Mouse (Mus musculus) intestine, postnatal 0 days (tissue): Measurements from ENCODE around the gene Acsf2. TPM values are rescaled to one million over a fixed set of nuclear protein-coding genes. Genes with fewer than 3 reads are reported as not detected.
A peak's percentile ranks its signal among the peaks of the same experiment; 100 is the strongest.

Source experiments
- ATAC-seq: fragments of 200-750 bp; cut with Nextera tagmentation; 2 replicates; pipeline ENCODE4 v1.8.0; 2017; ENCODE audit warnings: mild to moderate bottlenecking, moderate TSS enrichment, moderate library complexity
- H3K27ac ChIP-seq: fragments of 300-500 bp; sonication (generic); 2 replicates; pipeline ENCODE4 v1.5.1; 2014; ENCODE audit warnings: mild to moderate bottlenecking, low read depth, low read length, moderate library complexity
- H3K27me3 ChIP-seq: fragments of 300-500 bp; sonication (generic); replicated peaks from 2 replicates; pipeline ENCODE4 v1.6.1; 2014; ENCODE audit warnings: low read length, mixed read lengths; ENCODE audit not compliant: control insufficient read depth, insufficient read depth
- H3K36me3 ChIP-seq: fragments of 300-500 bp; sonication (generic); 2 replicates; pipeline ENCODE4 v1.6.1; 2014; ENCODE audit warnings: mild to moderate bottlenecking, moderate library complexity; ENCODE audit not compliant: control insufficient read depth, insufficient read depth
- H3K4me1 ChIP-seq: fragments of 300-500 bp; sonication (generic); replicated peaks from 2 replicates; pipeline ENCODE4 v1.6.1; 2014; ENCODE audit warnings: antibody characterized with exemption, low read length, mixed read lengths; ENCODE audit not compliant: control insufficient read depth, insufficient read depth
- H3K4me2 ChIP-seq: fragments of 300-500 bp; sonication (generic); replicated peaks from 2 replicates; pipeline ENCODE4 v1.6.1; 2014; ENCODE audit warnings: low read depth, mild to moderate bottlenecking, moderate library complexity
- H3K4me3 ChIP-seq: fragments of 300-500 bp; sonication (generic); 2 replicates; pipeline ENCODE4 v1.5.1; 2014; ENCODE audit warnings: low read depth, low read length
- H3K9ac ChIP-seq: fragments of 300-500 bp; sonication (generic); 2 replicates; pipeline ENCODE4 v1.6.1; 2014; ENCODE audit warnings: mild to moderate bottlenecking, low read depth, low read length
- H3K9me3 ChIP-seq: fragments of 300-500 bp; sonication (generic); 2 replicates; pipeline ENCODE4 v1.6.1; 2016; ENCODE audit warnings: mixed run types; ENCODE audit not compliant: control insufficient read depth
- CTCF ChIP-seq: sonication (generic); IDR thresholded peaks from 2 replicates; pipeline ENCODE4 v1.5.1; 2016; ENCODE audit warnings: low read depth, mild to moderate bottlenecking, control low read depth, antibody characterized with exemption, moderate library complexity
- WGBS: fragments of 180-500 bp; shearing (Covaris S2); extraction: QIAGEN DNeasy Blood & Tissue Kit; methylation state at CpG from one replicate; pipeline ENCODE4 v1.1.7; 2014; 5-methylcytosine and 5-hydroxymethylcytosine counted together
- polyA plus RNA-seq: library from polyadenylated mRNA; unstranded; fragments of >200 nt; fragmentation: Nextera tagmentation; extraction: Ambion mirVana; gene quantifications from 2 replicates; pipeline ENCODE4 v1.2.1, GENCODE M21; 2015

Gene Acsf2
- polyA plus RNA-seq, 1 experiment from 2014 or later: 6.7 TPM

DNA sequence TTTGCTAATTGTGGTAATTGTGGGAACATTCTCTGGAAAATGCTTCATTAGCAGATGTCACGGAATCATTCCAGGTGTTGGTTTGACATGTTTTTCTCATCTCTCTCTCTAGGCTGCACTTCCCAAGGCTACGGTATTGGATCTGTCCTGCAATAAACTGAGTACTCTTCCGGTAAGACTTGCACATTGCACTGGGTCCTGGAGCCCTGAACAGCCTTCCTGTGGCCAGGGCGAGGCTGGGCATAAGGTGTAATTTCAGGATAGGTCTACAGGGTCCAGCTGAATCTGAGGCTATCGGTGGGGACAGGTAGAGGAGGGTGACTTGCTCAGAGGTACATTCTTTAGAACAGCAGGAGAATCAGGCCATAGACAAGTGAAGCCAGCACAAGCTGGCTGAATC is 30.3 kb upstream of the Acsf2 start:
- H3K27ac ChIP-seq: peak overlapping the region; percentile 74
- H3K4me1 ChIP-seq: 0 out of 2 replicates have a peak, but pooled peaks cover 7% of the 10 kb centered on the region
- H3K4me2 ChIP-seq: peak overlapping the region; percentile 85; the same call in 1 of the 2 replicates
- ATAC-seq: no peak
- no peak for TF ChIP-seq CTCF
- H3K27me3 ChIP-seq: no peaks in the 10 kb centered on the region
- no peak overlapping the region for H3K4me3 ChIP-seq
- H3K36me3 ChIP-seq: peaks cover 46% of the 10 kb centered on the region
- no peaks in the 10 kb centered on the region for H3K9me3 ChIP-seq
- no peak overlapping the region for H3K9ac ChIP-seq
- 54% methylated on average over 5 of the region's 5 CpGs for WGBS

DNA sequence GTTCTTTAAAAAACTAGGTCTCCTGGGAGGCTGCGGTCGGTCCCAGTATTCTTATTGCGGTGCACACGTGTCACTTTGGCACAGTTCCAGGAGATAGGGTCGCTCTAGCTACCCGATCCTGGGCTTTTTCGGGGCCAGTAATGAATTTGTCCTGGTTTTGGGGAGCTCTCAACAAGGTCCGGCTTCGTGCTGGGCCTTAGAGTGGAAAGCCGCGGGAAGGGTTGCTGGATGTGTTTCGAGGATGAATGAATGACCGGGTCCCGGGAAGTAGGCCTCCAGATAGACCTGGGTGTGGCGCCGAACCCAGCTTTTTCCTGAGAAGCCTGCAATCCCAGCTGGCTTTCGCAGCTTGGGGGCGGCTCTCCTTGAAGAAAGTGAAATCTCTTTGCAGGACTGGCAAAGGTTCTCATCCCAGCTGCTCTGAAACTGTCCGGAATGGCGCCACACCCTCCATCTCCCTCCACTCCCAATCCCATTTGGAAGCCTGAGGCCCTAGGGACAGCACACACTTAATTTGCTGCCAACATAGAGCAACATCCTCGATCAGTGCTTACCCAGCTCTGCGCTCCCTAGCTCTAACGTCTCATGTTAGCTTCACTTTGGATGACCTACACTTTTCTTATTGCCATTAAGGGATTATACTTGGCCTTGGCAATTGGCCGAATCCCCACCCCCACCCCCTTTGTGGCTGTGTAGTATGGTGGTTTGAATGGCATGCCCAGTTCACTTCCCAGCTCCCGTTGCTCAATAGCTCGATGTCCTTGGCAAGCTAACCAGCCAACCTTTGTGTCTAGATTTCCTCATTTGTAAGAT is 28.7 kb upstream of the Acsf2 start:
- peak overlapping the region; percentile 98 for H3K4me3 ChIP-seq
- H3K4me1 ChIP-seq: 0 out of 2 replicates have a peak, but pooled peaks cover 7% of the 10 kb centered on the region
- 5% methylated on average over 26 of the region's 26 CpGs for WGBS
- no peaks in the 10 kb centered on the region for H3K9me3 ChIP-seq
- H3K9ac ChIP-seq: peak overlapping the region; percentile 86
- H3K27ac ChIP-seq: peak overlapping the region; percentile 97
- peak; percentile 12; the same call in 1 of the 2 replicates for ATAC-seq
- H3K27me3 ChIP-seq: no peaks in the 10 kb centered on the region
- peaks cover 30% of the 10 kb centered on the region for H3K36me3 ChIP-seq
- peak; percentile 8; the same call in 1 of the 2 replicates for TF ChIP-seq CTCF
- H3K4me2 ChIP-seq: peak overlapping the region; percentile 85

DNA sequence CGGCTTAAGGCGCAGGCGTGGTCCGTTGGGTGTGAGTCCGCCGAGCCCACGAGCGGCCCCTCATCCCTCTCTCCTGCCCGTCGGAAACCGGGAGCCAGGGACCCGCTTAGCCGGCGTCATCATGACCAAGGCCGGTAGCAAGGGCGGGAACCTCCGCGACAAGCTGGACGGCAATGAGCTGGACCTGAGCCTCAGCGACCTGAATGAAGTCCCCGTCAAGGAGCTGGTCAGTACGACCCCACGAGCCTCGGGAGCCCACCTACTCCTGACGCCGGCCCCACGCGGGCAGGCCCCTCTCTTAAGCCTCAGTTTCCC is 28.2 kb upstream of the Acsf2 start:
- ATAC-seq: peak; percentile 17; the same call in 1 of the 2 replicates
- peak overlapping the region; percentile 98 for H3K4me3 ChIP-seq
- TF ChIP-seq CTCF: no peak

DNA sequence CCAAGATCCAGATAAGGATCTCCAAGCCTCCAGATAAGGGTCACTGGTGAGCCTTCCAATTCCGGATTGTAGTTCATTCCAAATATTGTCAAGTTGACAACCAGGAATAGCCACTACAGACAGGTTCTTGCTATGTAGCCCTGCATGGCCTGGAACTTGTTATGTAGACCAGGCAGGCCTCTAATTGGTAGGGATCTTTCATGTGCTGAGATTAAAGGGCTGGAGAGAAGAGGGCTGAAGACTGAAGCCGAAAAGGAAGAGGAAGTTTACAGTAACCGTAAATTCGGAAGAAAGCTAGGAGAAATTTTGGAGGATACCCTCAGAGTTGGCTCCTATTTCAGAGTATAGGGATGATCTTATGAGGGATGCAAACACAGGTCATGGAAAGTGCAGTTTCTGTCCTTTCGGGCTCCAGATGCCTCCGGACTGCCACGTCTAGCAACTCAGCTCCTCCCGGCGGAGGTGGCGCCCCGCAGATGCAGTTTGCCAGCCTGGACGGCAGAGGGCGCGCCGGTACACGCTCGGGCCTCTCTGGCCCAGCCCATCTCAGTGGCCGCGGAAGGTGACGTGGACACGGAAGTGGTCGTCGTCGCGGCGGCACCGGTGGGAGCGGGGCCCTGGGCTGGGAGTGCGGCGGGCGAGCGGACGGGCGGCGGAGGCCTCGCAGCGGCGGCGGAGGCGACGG is 27.7 kb upstream of the Acsf2 start, which contains the start of gene Lrrc59:
Gene Lrrc59 (plus strand): TSS at position 569 of the 685 bp plus-strand sequence.
- peak within 1 kb of the TSS; percentile 86 for H3K9ac ChIP-seq
- peak within 1 kb of the TSS; percentile 85 for H3K4me2 ChIP-seq
- peak within 1 kb of the TSS; percentile 98 for H3K4me3 ChIP-seq
- H3K27ac ChIP-seq: peak within 1 kb of the TSS; percentile 97
- H3K9me3 ChIP-seq: no peaks in the 10 kb centered on the region
- peak; percentile 72 for ATAC-seq
- H3K36me3 ChIP-seq: peaks cover 19% of the 10 kb centered on the region
- 4% methylated on average over 41 of the region's 41 CpGs for WGBS
- H3K4me1 ChIP-seq: 0 out of 2 replicates have a peak, but pooled peaks cover 7% of the 10 kb centered on the region
- TF ChIP-seq CTCF: peak; percentile 98
- no peaks in the 10 kb centered on the region for H3K27me3 ChIP-seq

More for the DNA sequence above, 28.2 kb upstream of the Acsf2 start:
- H3K9me3 ChIP-seq: no peaks in the 10 kb centered on the region
- H3K36me3 ChIP-seq: peaks cover 24% of the 10 kb centered on the region
- no peaks in the 10 kb centered on the region for H3K27me3 ChIP-seq
- 0% methylated on average over 25 of the region's 28 CpGs for WGBS
- peak overlapping the region; percentile 97 for H3K27ac ChIP-seq
- peak overlapping the region; percentile 86 for H3K9ac ChIP-seq
- H3K4me2 ChIP-seq: peak overlapping the region; percentile 85
- H3K4me1 ChIP-seq: 0 out of 2 replicates have a peak, but pooled peaks cover 7% of the 10 kb centered on the region

DNA sequence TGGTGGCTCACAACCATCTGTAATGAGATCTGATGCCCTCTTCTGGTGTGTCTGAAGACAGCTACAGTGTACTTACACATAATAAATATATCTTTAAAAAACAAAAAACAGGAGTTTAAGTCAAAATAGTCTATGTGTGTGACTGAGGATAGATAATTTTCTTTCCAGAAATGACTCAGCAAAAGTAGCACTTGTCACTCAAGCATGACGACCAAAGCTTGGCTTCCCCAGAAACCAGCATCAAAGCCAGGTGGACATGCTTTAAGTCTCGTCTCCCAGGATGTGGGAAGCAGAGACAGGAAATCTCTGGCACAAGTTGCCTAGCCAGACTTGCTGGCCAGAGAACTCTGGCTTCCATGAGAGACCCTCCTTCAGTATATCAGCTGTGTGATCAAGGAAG is 20.5 kb upstream of the Acsf2 start:
- no peak for ATAC-seq
- Histone ChIP-seq H3K4me2 (no peak overlapping the region), H3K9ac (no peak overlapping the region), H3K27ac (no peak overlapping the region), H3K4me3 (no peak overlapping the region), H3K4me1 (no peaks in the 10 kb centered on the region), H3K27me3 (no peaks in the 10 kb centered on the region), H3K9me3 (no peaks in the 10 kb centered on the region), H3K36me3 (no peaks in the 10 kb centered on the region)
- no peak for TF ChIP-seq CTCF
- WGBS: 66% methylated on average over 2 of the region's 2 CpGs

DNA sequence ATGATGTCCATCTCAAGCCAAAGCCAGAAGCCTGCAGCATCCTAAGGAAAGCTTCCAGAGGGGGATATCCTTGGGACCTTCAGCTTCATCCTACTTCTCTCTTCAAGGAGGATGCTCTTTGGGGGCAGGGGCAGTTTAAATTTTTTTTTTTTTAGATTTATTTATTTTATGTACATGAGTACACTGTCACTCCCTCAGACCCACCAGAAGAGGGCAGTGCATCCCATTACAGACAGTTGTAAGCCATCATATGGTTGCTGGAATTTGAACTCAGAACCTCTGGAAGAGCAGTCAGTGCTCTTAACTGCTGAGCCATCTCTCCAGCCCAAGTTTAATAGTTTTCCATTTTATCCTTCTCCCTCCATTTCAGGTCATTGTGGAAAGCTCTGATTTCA is 19.8 kb upstream of the Acsf2 start:
- H3K27ac ChIP-seq: no peak overlapping the region
- H3K4me2 ChIP-seq: no peak overlapping the region
- no peak overlapping the region for H3K9ac ChIP-seq
- H3K9me3 ChIP-seq: no peaks in the 10 kb centered on the region
- no peaks in the 10 kb centered on the region for H3K4me1 ChIP-seq
- no peaks in the 10 kb centered on the region for H3K27me3 ChIP-seq
- ATAC-seq: no peak
- no peaks in the 10 kb centered on the region for H3K36me3 ChIP-seq
- TF ChIP-seq CTCF: peak; percentile 48
- no peak overlapping the region for H3K4me3 ChIP-seq
